Mouse (Mus musculus): ENCODE results near the gene Map2. TPM values are rescaled to one million over a fixed set of nuclear protein-coding genes. Genes with fewer than 3 reads are reported as not detected.

Gene Map2
- polyA plus RNA-seq, 1 experiment from 2014 or later = 491 TPM

DNA sequence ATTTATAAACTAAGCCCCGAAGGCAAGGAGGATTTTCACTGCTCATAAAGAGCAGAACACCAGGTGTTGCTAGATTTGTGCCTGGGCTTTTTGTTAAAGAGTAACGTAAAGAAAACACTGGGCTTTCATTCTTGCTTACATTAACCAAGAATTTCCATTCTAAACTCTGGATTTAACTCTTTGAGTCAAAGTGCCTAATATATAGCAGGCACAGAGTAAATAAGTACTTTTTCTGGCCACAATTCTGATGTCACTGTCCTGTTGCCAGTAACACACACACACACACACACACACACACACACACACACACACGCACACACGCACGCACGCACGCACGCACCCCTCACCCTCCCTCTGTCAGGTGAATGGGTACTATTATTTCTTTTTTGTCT, 77.3 kb downstream of the Map2 start:
- DNase-seq = no peak
- Histone ChIP-seq H3K4me2 (ENCODE audit: low read length) (no peak overlapping the region), H3K4me1 (ENCODE audit: control insufficient read depth, insufficient read depth, low read length) (peaks cover 17% of the 10 kb centered on the region), H3K9me3 (ENCODE audit: control insufficient read depth, low read length) (no peaks in the 10 kb centered on the region), H3K9ac (replicated peaks; ENCODE audit: low read length) (no peak overlapping the region), H3K27me3 (ENCODE audit: control insufficient read depth, insufficient read depth, low read length) (no peaks in the 10 kb centered on the region), H3K4me3 (replicated peaks; ENCODE audit: low read depth, low read length) (no peak overlapping the region), H3K36me3 (ENCODE audit: control insufficient read depth, insufficient read depth, low read length) (peaks cover 17% of the 10 kb centered on the region), H3K27ac (replicated peaks; ENCODE audit: low read depth, low read length) (peak overlapping the region; percentile 63)
- 74% methylated on average over 8 of the region's 8 CpGs for WGBS
- ATAC-seq (ENCODE audit: low FRiP score, low TSS enrichment) = no peak

DNA sequence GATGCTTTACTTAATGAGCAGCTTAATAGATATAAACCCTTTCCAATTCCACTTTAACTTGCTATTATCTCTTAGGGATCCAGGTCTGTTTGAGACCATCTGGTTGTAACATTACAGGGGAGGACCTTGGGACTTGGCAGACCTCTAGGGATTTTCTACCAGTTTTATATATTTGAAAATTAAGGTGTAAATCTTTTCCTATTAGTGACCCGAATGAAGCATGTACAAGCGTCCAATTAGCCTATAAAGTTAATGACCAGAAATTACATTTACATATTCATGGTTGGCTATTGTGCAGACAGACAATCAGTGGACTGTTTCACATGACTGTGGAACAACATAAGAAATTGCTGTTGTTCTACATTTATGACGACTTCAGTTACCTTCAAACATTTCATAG, 88.1 kb downstream of the Map2 start:
- H3K4me1 ChIP-seq (ENCODE audit: control insufficient read depth, insufficient read depth, low read length) = 0 out of 2 replicates have a peak, but pooled peaks cover 6% of the 10 kb centered on the region
- H3K27me3 ChIP-seq (ENCODE audit: control insufficient read depth, insufficient read depth, low read length) = no peaks in the 10 kb centered on the region
- H3K36me3 ChIP-seq (ENCODE audit: control insufficient read depth, insufficient read depth, low read length) = no peaks in the 10 kb centered on the region
- WGBS = 43% methylated on average over 3 of the region's 3 CpGs
- H3K9me3 ChIP-seq (ENCODE audit: control insufficient read depth, low read length) = no peaks in the 10 kb centered on the region
- no peak overlapping the region for H3K27ac ChIP-seq (replicated peaks; ENCODE audit: low read depth, low read length)
- no peak for DNase-seq
- H3K4me2 ChIP-seq (ENCODE audit: low read length) = no peak overlapping the region
- H3K9ac ChIP-seq (replicated peaks; ENCODE audit: low read length) = no peak overlapping the region
- H3K4me3 ChIP-seq (replicated peaks; ENCODE audit: low read depth, low read length) = no peak overlapping the region
- no peak for ATAC-seq (ENCODE audit: low FRiP score, low TSS enrichment)

DNA sequence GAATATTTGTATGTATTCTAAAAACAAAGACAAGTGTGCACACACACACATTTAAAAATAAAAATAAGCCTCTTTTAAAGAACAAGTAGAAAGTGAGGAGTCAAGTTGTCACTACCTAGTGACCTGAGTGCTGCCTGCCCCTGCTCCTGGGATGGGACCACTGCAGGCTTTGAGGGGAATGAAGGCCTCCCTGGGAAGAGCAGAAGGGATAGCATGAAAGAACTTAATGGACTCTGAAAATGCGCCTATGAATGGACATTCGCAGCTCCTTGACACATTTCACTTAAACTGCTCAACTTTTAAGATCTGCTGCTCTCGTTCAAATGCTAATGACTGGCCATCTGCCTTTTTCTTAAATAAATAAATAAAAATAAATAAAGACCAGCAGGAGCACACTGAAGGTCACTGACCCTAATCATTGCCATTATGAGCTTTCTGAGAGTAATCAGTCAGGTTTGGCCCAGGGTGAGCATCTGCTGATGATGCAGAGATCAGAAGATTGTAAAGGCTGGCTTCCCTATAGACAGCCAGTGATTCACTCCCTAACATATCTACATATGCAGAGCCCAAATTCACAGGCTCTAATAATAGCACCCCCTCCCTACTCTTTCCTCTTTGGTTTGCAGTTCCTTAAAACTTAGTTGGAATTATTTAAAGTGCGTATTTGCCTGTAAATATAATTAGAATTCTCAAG, 91.3 kb downstream of the Map2 start:
- ATAC-seq (ENCODE audit: low FRiP score, low TSS enrichment) (no peak), DNase-seq (no peak)
- 0 out of 2 replicates have a peak, but pooled peaks cover 6% of the 10 kb centered on the region for H3K4me1 ChIP-seq (ENCODE audit: control insufficient read depth, insufficient read depth, low read length)
- no peak overlapping the region for H3K27ac ChIP-seq (replicated peaks; ENCODE audit: low read depth, low read length)
- no peaks in the 10 kb centered on the region for H3K27me3 ChIP-seq (ENCODE audit: control insufficient read depth, insufficient read depth, low read length)
- no peak overlapping the region for H3K4me2 ChIP-seq (ENCODE audit: low read length)
- H3K9ac ChIP-seq (replicated peaks; ENCODE audit: low read length) = no peak overlapping the region
- H3K4me3 ChIP-seq (replicated peaks; ENCODE audit: low read depth, low read length) = no peak overlapping the region
- H3K9me3 ChIP-seq (ENCODE audit: control insufficient read depth, low read length) = no peaks in the 10 kb centered on the region
- WGBS = 35% methylated on average over 4 of the region's 4 CpGs
- no peaks in the 10 kb centered on the region for H3K36me3 ChIP-seq (ENCODE audit: control insufficient read depth, insufficient read depth, low read length)

DNA sequence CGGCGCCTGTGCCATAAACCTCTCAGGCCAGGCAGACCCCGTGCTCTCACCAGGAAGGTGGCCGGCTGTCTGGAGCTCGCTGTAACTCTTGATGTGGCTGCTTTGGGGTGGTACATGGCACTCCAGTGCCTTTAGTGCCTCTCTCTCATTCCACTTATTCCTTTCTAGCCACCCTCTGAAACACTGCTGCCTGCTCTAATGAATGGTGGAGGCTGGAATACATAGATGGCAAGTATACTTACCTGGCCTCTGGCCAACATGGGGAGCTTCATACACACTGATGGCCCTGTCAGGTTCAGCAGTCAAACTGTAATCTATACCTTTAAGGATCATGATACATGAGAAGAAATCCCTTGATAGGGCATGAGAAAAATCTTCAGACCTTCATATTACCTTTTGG, 102.6 kb downstream of the Map2 start:
- H3K9ac ChIP-seq (replicated peaks; ENCODE audit: low read length) = no peak overlapping the region
- ATAC-seq (ENCODE audit: low FRiP score, low TSS enrichment) = no peak; the same call in 1 of the 2 replicates
- no peak overlapping the region for H3K4me2 ChIP-seq (ENCODE audit: low read length)
- 0 out of 2 replicates have a peak, but pooled peaks cover 4% of the 10 kb centered on the region for H3K4me1 ChIP-seq (ENCODE audit: control insufficient read depth, insufficient read depth, low read length)
- no peak overlapping the region for H3K27ac ChIP-seq (replicated peaks; ENCODE audit: low read depth, low read length)
- 75% methylated on average over 5 of the region's 5 CpGs for whole genome bisulfite sequencing
- H3K9me3 ChIP-seq (ENCODE audit: control insufficient read depth, low read length) = no peaks in the 10 kb centered on the region
- H3K4me3 ChIP-seq (replicated peaks; ENCODE audit: low read depth, low read length) = no peak overlapping the region
- no peak for DNase-seq
- H3K36me3 ChIP-seq (ENCODE audit: control insufficient read depth, insufficient read depth, low read length) = no peaks in the 10 kb centered on the region
- H3K27me3 ChIP-seq (ENCODE audit: control insufficient read depth, insufficient read depth, low read length) = no peaks in the 10 kb centered on the region

DNA sequence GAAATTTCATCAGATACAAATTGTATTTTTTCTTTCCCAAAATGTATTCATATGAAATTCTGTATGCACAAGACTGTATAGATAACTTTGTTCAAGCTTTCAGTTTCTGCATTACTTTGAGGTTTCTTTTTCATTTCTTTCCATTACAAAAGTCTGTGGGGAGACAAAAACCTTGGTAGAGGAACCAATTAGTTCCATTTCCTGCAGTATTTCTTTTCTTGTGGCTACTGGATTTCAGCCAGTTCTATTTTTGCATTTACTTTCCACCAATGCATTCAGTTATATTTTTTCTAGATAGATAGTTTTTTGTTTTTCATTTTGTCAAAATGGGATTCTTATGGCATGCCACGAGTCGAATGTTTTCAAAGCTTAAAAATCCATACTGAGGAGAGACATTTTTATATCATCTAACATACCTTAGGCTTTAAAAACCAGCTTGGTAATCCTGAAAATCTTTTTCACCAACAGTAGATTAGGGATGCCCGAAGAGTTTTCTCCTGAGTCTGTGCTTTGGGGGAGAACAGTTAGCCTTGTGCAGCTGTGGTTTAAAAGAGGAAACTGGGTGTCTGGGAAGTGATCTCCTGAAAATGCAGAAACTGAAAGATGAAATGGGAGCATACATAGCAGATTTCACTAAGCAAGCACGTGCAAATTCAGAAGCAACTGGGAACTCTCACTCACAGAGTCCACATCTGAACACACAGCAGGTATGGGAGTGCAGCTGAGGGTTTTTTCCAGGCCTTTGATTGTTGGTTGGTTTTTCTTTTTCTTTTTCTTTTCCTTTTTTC, 104.3 kb downstream of the Map2 start:
- 88% methylated on average over 4 of the region's 4 CpGs for WGBS
- no peak for ATAC-seq (ENCODE audit: low FRiP score, low TSS enrichment)

DNA sequence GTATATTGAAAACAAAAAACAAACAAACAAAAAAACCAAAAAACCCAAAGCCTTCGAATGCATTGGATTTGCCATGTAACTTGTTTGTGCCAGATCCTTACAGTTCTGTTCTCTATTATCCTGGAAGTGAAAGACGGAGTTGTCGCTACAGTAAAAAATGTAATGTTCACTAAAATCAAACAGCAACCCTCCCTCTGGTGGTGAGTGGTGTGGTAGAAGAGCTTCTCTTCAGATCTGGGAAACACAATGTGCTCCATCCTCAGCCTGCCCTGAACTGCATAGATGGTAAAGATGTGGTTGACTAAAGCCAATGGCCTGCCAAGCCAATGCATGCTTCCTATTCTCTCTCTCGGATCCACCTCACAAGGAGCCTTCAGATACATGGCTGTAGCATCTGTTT, 105.1 kb downstream of the Map2 start:
- Histone ChIP-seq H3K9ac (replicated peaks; ENCODE audit: low read length) (no peak overlapping the region), H3K4me2 (ENCODE audit: low read length) (no peak overlapping the region), H3K9me3 (ENCODE audit: control insufficient read depth, low read length) (no peaks in the 10 kb centered on the region), H3K4me1 (ENCODE audit: control insufficient read depth, insufficient read depth, low read length) (0 out of 2 replicates have a peak, but pooled peaks cover 4% of the 10 kb centered on the region), H3K27ac (replicated peaks; ENCODE audit: low read depth, low read length) (no peak overlapping the region), H3K36me3 (ENCODE audit: control insufficient read depth, insufficient read depth, low read length) (no peaks in the 10 kb centered on the region), H3K4me3 (replicated peaks; ENCODE audit: low read depth, low read length) (no peak overlapping the region), H3K27me3 (ENCODE audit: control insufficient read depth, insufficient read depth, low read length) (no peaks in the 10 kb centered on the region)
- 92% methylated on average over 4 of the region's 4 CpGs for WGBS
- DNase-seq (no peak), ATAC-seq (ENCODE audit: low FRiP score, low TSS enrichment) (no peak)

More for the DNA sequence above, 104.3 kb downstream of the Map2 start:
- Histone ChIP-seq H3K9me3 (ENCODE audit: control insufficient read depth, low read length) (no peaks in the 10 kb centered on the region), H3K4me2 (ENCODE audit: low read length) (no peak overlapping the region), H3K9ac (replicated peaks; ENCODE audit: low read length) (no peak overlapping the region), H3K4me3 (replicated peaks; ENCODE audit: low read depth, low read length) (no peak overlapping the region), H3K4me1 (ENCODE audit: control insufficient read depth, insufficient read depth, low read length) (0 out of 2 replicates have a peak, but pooled peaks cover 4% of the 10 kb centered on the region), H3K36me3 (ENCODE audit: control insufficient read depth, insufficient read depth, low read length) (no peaks in the 10 kb centered on the region), H3K27ac (replicated peaks; ENCODE audit: low read depth, low read length) (no peak overlapping the region), H3K27me3 (ENCODE audit: control insufficient read depth, insufficient read depth, low read length) (no peaks in the 10 kb centered on the region)
- no peak for DNase-seq

DNA sequence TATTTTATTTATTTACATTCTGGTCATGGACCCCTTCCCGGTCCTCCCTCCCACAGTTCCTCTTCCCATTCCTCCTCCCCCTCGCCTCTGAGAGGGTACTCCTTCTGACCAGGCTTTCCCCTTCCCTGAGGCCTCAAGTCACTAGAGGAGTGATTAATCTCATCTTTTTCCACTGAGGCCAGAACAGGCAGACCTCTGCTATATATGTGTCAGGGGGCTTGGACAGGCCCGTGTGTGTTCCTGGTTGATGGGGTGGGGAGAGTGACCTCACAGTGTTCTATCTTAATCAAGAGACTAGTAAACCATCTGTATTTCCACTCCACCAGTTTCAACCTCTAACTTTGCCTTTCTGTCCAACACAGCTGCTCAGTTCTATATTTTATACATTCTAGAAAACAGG, 107.4 kb downstream of the Map2 start:
- Histone ChIP-seq H3K4me1 (ENCODE audit: control insufficient read depth, insufficient read depth, low read length) (0 out of 2 replicates have a peak, but pooled peaks cover 4% of the 10 kb centered on the region), H3K27me3 (ENCODE audit: control insufficient read depth, insufficient read depth, low read length) (no peaks in the 10 kb centered on the region), H3K4me2 (ENCODE audit: low read length) (no peak overlapping the region), H3K27ac (replicated peaks; ENCODE audit: low read depth, low read length) (no peak overlapping the region), H3K36me3 (ENCODE audit: control insufficient read depth, insufficient read depth, low read length) (no peaks in the 10 kb centered on the region), H3K4me3 (replicated peaks; ENCODE audit: low read depth, low read length) (no peak overlapping the region), H3K9ac (replicated peaks; ENCODE audit: low read length) (no peak overlapping the region), H3K9me3 (ENCODE audit: control insufficient read depth, low read length) (no peaks in the 10 kb centered on the region)
- 58% methylated on average over 3 of the region's 3 CpGs for WGBS
- ATAC-seq (ENCODE audit: low FRiP score, low TSS enrichment) = no peak
- no peak for DNase-seq

DNA sequence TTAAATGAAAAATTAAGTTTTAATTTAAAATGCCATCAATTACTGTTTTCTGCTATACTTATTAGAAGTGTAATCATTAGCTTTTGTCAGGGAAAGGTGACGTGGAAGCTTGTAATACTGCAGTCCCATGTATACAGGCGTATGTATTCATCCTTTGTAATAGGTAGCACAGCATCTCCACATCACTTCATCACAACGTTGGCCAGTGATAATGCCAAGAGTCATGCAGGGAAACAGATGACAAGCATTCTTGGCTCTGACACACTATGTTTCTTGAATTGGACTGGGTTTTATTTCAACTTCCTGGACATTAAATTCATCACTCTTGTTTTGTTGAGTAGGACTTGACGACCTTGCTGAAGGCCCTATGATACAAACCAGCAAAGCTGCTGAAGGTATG, 113.9 kb downstream of the Map2 start:
- WGBS = 91% methylated on average over 4 of the region's 4 CpGs
- no peaks in the 10 kb centered on the region for H3K4me1 ChIP-seq (ENCODE audit: control insufficient read depth, insufficient read depth, low read length)
- no peak overlapping the region for H3K4me3 ChIP-seq (replicated peaks; ENCODE audit: low read depth, low read length)
- no peak overlapping the region for H3K27ac ChIP-seq (replicated peaks; ENCODE audit: low read depth, low read length)
- no peaks in the 10 kb centered on the region for H3K27me3 ChIP-seq (ENCODE audit: control insufficient read depth, insufficient read depth, low read length)
- 0 out of 2 replicates have a peak, but pooled peaks cover 2% of the 10 kb centered on the region for H3K36me3 ChIP-seq (ENCODE audit: control insufficient read depth, insufficient read depth, low read length)
- ATAC-seq (ENCODE audit: low FRiP score, low TSS enrichment) (no peak), DNase-seq (no peak)
- H3K4me2 ChIP-seq (ENCODE audit: low read length) = no peak overlapping the region
- H3K9ac ChIP-seq (replicated peaks; ENCODE audit: low read length) = no peak overlapping the region
- H3K9me3 ChIP-seq (ENCODE audit: control insufficient read depth, low read length) = no peaks in the 10 kb centered on the region

Data from midbrain, embryonic 14.5 days (tissue).